Mouse (Mus musculus): ENCODE measurements at regions not wholly inside any gene's neighbourhood (a gene's known extent, or its start where the extent isn't known, plus 50 kb on each side); places are given as distances from the start of the nearest gene placed in this dataset.

- H3K4me3 ChIP-seq (replicated peaks) = no peak overlapping the region
- H3K4me2 ChIP-seq = no peak overlapping the region
- ATAC-seq (ENCODE audit: low FRiP score) = peak; percentile 81
- H3K4me1 ChIP-seq = no peaks in the 10 kb centered on the region
- WGBS = 61% methylated on average over 13 of the region's 13 CpGs
- H3K27me3 ChIP-seq = no peaks in the 10 kb centered on the region
- H3K36me3 ChIP-seq (replicated peaks) = no peaks in the 10 kb centered on the region
- H3K27ac ChIP-seq = no peak overlapping the region
- H3K9ac ChIP-seq = no peak overlapping the region
- H3K9me3 ChIP-seq = no peaks in the 10 kb centered on the region
These were observed 128.8 kb upstream of the Car8 start for GRCm38 (mm10) chr4:8367487-8368276.

- Histone ChIP-seq H3K36me3 (replicated peaks) (no peaks in the 10 kb centered on the region), H3K27ac (no peak overlapping the region), H3K27me3 (no peaks in the 10 kb centered on the region), H3K4me2 (no peak overlapping the region), H3K4me1 (no peaks in the 10 kb centered on the region), H3K4me3 (replicated peaks) (no peak overlapping the region), H3K9me3 (no peaks in the 10 kb centered on the region), H3K9ac (no peak overlapping the region)
- ATAC-seq (ENCODE audit: low FRiP score) = no peak
- 61% methylated on average over 4 of the region's 4 CpGs for WGBS
These were observed 128.1 kb upstream of the Car8 start for GRCm38 (mm10) chr4:8366978-8367377.

GRCm38 (mm10) chr4:8362409-8362808 lies 123.6 kb upstream of the Car8 start:
- no peak overlapping the region for H3K27ac ChIP-seq
- H3K36me3 ChIP-seq (replicated peaks) = no peaks in the 10 kb centered on the region
- H3K27me3 ChIP-seq = no peaks in the 10 kb centered on the region
- no peaks in the 10 kb centered on the region for H3K9me3 ChIP-seq
- ATAC-seq (ENCODE audit: low FRiP score) = no peak
- H3K9ac ChIP-seq = no peak overlapping the region
- H3K4me2 ChIP-seq = no peak overlapping the region
- WGBS = 66% methylated on average over 4 of the region's 4 CpGs
- H3K4me1 ChIP-seq = no peaks in the 10 kb centered on the region
- no peak overlapping the region for H3K4me3 ChIP-seq (replicated peaks)

- no peak overlapping the region for H3K4me2 ChIP-seq
- WGBS = 55% methylated on average over 2 of the region's 2 CpGs
These were observed 123.1 kb upstream of the Car8 start for GRCm38 (mm10) chr4:8361931-8362330.

GRCm38 (mm10) chr4:8361305-8361704 lies 122.5 kb upstream of the Car8 start:
- H3K9me3 ChIP-seq = no peaks in the 10 kb centered on the region
- H3K36me3 ChIP-seq (replicated peaks) = no peaks in the 10 kb centered on the region
- no peak overlapping the region for H3K4me3 ChIP-seq (replicated peaks)
- ATAC-seq (ENCODE audit: low FRiP score) = no peak
- no peak overlapping the region for H3K9ac ChIP-seq
- H3K27me3 ChIP-seq = no peaks in the 10 kb centered on the region
- no peaks in the 10 kb centered on the region for H3K4me1 ChIP-seq
- no peak overlapping the region for H3K27ac ChIP-seq
- H3K4me2 ChIP-seq = no peak overlapping the region

More at GRCm38 (mm10) chr4:8361931-8362330, 123.1 kb upstream of the Car8 start:
- Histone ChIP-seq H3K36me3 (replicated peaks) (no peaks in the 10 kb centered on the region), H3K27ac (no peak overlapping the region), H3K27me3 (no peaks in the 10 kb centered on the region), H3K4me1 (no peaks in the 10 kb centered on the region), H3K9ac (no peak overlapping the region), H3K9me3 (no peaks in the 10 kb centered on the region), H3K4me3 (replicated peaks) (no peak overlapping the region)
- ATAC-seq (ENCODE audit: low FRiP score) = no peak

GRCm38 (mm10) chr4:8357443-8357842 lies 118.6 kb upstream of the Car8 start:
- no peaks in the 10 kb centered on the region for H3K36me3 ChIP-seq (replicated peaks)
- 86% methylated on average over 1 of the region's 1 CpGs for WGBS
- H3K4me3 ChIP-seq (replicated peaks) = no peak overlapping the region
- no peaks in the 10 kb centered on the region for H3K27me3 ChIP-seq
- no peak overlapping the region for H3K4me2 ChIP-seq
- no peak for ATAC-seq (ENCODE audit: low FRiP score)
- H3K27ac ChIP-seq = no peak overlapping the region
- H3K9me3 ChIP-seq = no peaks in the 10 kb centered on the region
- no peaks in the 10 kb centered on the region for H3K4me1 ChIP-seq
- no peak overlapping the region for H3K9ac ChIP-seq

GRCm38 (mm10) chr4:8341928-8342327 lies 103.1 kb upstream of the Car8 start:
- Histone ChIP-seq H3K9ac (no peak overlapping the region), H3K4me2 (no peak overlapping the region), H3K27ac (no peak overlapping the region), H3K36me3 (replicated peaks) (no peaks in the 10 kb centered on the region), H3K4me3 (replicated peaks) (no peak overlapping the region), H3K27me3 (no peaks in the 10 kb centered on the region), H3K4me1 (no peaks in the 10 kb centered on the region), H3K9me3 (no peaks in the 10 kb centered on the region)
- WGBS = 90% methylated on average over 4 of the region's 4 CpGs
- ATAC-seq (ENCODE audit: low FRiP score) = no peak

- no peak for ATAC-seq (ENCODE audit: low FRiP score)
- Histone ChIP-seq H3K27ac (no peak overlapping the region), H3K4me2 (no peak overlapping the region), H3K4me1 (no peaks in the 10 kb centered on the region), H3K4me3 (replicated peaks) (no peak overlapping the region), H3K27me3 (no peaks in the 10 kb centered on the region), H3K9me3 (no peaks in the 10 kb centered on the region), H3K36me3 (replicated peaks) (no peaks in the 10 kb centered on the region), H3K9ac (no peak overlapping the region)
- WGBS = 91% methylated on average over 10 of the region's 10 CpGs
These were observed 70.6 kb upstream of the Car8 start for GRCm38 (mm10) chr4:8309241-8309987.

- Histone ChIP-seq H3K36me3 (replicated peaks) (no peaks in the 10 kb centered on the region), H3K27me3 (no peaks in the 10 kb centered on the region), H3K9me3 (no peaks in the 10 kb centered on the region), H3K4me1 (peaks cover 8% of the 10 kb centered on the region), H3K9ac (no peak overlapping the region), H3K27ac (no peak overlapping the region), H3K4me3 (replicated peaks) (no peak overlapping the region), H3K4me2 (no peak overlapping the region)
- no peak for ATAC-seq (ENCODE audit: low FRiP score)
- 78% methylated on average over 1 of the region's 1 CpGs for WGBS
These were observed 53.7 kb upstream of the Car8 start for GRCm38 (mm10) chr4:8292563-8292962.

GRCm38 (mm10) chr4:8291528-8292492 lies 53.0 kb upstream of the Car8 start:
- Histone ChIP-seq H3K4me1 (peaks cover 8% of the 10 kb centered on the region), H3K36me3 (replicated peaks) (no peaks in the 10 kb centered on the region), H3K4me2 (no peak overlapping the region), H3K27ac (no peak overlapping the region), H3K9ac (no peak overlapping the region), H3K27me3 (no peaks in the 10 kb centered on the region), H3K4me3 (replicated peaks) (no peak overlapping the region), H3K9me3 (no peaks in the 10 kb centered on the region)
- 60% methylated on average over 11 of the region's 11 CpGs for WGBS
- no peak for ATAC-seq (ENCODE audit: low FRiP score)

GRCm38 (mm10) chr4:8289901-8290300 lies 51.1 kb upstream of the Car8 start:
- Histone ChIP-seq H3K4me2 (no peak overlapping the region), H3K27me3 (no peaks in the 10 kb centered on the region), H3K36me3 (replicated peaks) (no peaks in the 10 kb centered on the region), H3K4me1 (peaks cover 8% of the 10 kb centered on the region), H3K4me3 (replicated peaks) (no peak overlapping the region), H3K9ac (no peak overlapping the region), H3K27ac (no peak overlapping the region), H3K9me3 (no peaks in the 10 kb centered on the region)
- ATAC-seq (ENCODE audit: low FRiP score) = no peak
- WGBS = 81% methylated on average over 5 of the region's 5 CpGs

Measured in forebrain, embryonic 12.5 days (tissue).